In the genomic region with DNA sequence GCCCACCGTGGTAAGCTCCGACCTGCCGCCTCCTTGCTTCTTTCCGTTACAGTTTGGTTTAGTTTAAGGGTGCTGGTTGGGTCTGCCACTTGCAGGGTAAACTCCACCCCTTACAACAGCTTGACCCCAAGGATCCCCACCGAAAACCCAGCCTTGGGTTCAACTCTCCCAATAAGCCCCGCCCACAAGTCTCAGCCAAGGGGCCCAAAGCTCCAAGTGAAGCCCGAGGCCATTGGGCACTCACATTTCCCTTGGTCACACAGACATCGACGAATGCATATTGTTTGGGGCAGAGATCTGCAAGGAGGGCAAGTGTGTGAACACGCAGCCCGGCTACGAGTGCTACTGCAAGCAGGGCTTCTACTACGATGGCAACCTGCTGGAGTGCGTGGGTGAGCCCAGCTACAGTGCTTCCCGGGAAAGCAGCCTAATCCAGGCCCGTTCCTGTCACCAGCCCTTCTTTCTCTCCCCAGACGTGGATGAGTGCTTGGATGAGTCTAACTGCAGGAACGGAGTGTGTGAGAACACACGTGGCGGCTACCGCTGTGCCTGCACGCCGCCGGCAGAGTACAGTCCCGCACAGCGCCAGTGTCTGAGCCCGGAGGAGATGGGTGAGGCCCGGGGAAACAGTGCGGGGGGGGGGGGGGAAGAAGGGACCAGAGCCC, we compare ENCODE assay signal across 8 mouse cellular contexts. TPM values are rescaled to one million over a fixed set of nuclear protein-coding genes. Genes with fewer than 3 reads are reported as not detected.
DNase-seq lines count a peak whose midpoint lies in the region; ATAC-seq and TF ChIP-seq lines count a peak whose summit lies in the region.

No protein-coding gene starts in this region.

- ATAC-seq in hindbrain, embryonic 13.5 days (ENCODE audit: low FRiP score): no peak
- no peak for ATAC-seq in limb, embryonic 11.5 days (ENCODE audit: insufficient number of reproducible peaks, low FRiP score, low TSS enrichment, low read depth)

- H3K36me3 ChIP-seq in hindbrain, embryonic 13.5 days: peaks cover 45% of the 10 kb centered on the region
- peaks cover 23% of the 10 kb centered on the region for H3K36me3 ChIP-seq in limb, embryonic 11.5 days (ENCODE audit: control insufficient read depth, insufficient read depth, low read length)
- H3K36me3 ChIP-seq in heart, adult 2 months (ENCODE audit: control insufficient read depth, insufficient read depth, low read length): no peaks in the 10 kb centered on the region

- peaks cover 86% of the 10 kb centered on the region for H3K27me3 ChIP-seq in hindbrain, embryonic 13.5 days
- H3K27me3 ChIP-seq in limb, embryonic 11.5 days (ENCODE audit: control insufficient read depth, insufficient read depth, low read length): peaks cover 36% of the 10 kb centered on the region
- no peaks in the 10 kb centered on the region for H3K27me3 ChIP-seq in heart, adult 2 months (ENCODE audit: control insufficient read depth, insufficient read depth, low read length)

- H3K4me2 ChIP-seq in hindbrain, embryonic 13.5 days: peak overlapping the region; percentile 33
- peak overlapping the region; percentile 48 for H3K4me2 ChIP-seq in limb, embryonic 11.5 days (ENCODE audit: low read depth, severe bottlenecking)

- TF ChIP-seq CTCF in brain, embryonic 14.5 days (IDR thresholded peaks at IDR 0.05; ENCODE audit: borderline replicate concordance, extremely low read depth, insufficient read depth, insufficient read length): no peak
- no peak for TF ChIP-seq CTCF in heart, adult 2 months (IDR thresholded peaks at IDR 0.05)

- DNase-seq in cerebellum, adult 8-10 months: peak; percentile 28
- DNase-seq in cerebellum, adult 11 months: no peak
- peak; percentile 32 for DNase-seq in brain, embryonic 14.5 days (ENCODE audit: low read depth)
- DNase-seq in limb, embryonic 11.5 days (ENCODE audit: low spot score): peak; percentile 32
- peak; percentile 83 to 85 for DNase-seq in right cerebral cortex, adult 2 months (ENCODE audit: low spot score in 2 of 2)
- no peak for DNase-seq in thymus, adult 18-20 months
- DNase-seq in heart, adult 2 months: no peak

- WGBS in hindbrain, embryonic 13.5 days: 9% methylated on average over 29 of the region's 29 CpGs
- 6% methylated on average over 27 of the region's 29 CpGs for WGBS in limb, embryonic 11.5 days
- WGBS in heart, adult 2 months: 43% methylated on average over 29 of the region's 29 CpGs

- peaks cover 19% of the 10 kb centered on the region for H3K4me1 ChIP-seq in hindbrain, embryonic 13.5 days (replicated peaks)
- H3K4me1 ChIP-seq in limb, embryonic 11.5 days (ENCODE audit: control insufficient read depth, insufficient read depth, low read length): peaks cover 14% of the 10 kb centered on the region
- no peaks in the 10 kb centered on the region for H3K4me1 ChIP-seq in heart, adult 2 months (ENCODE audit: control insufficient read depth, insufficient read depth, low read length)

- H3K9me3 ChIP-seq in hindbrain, embryonic 13.5 days: no peaks in the 10 kb centered on the region
- H3K9me3 ChIP-seq in limb, embryonic 11.5 days (ENCODE audit: control insufficient read depth, low read length): no peaks in the 10 kb centered on the region

- no peak overlapping the region for H3K27ac ChIP-seq in hindbrain, embryonic 13.5 days
- H3K27ac ChIP-seq in limb, embryonic 11.5 days (replicated peaks; ENCODE audit: low read depth, low read length): no peak overlapping the region
- no peak overlapping the region for H3K27ac ChIP-seq in heart, adult 2 months

- peak overlapping the region; percentile 56 for H3K9ac ChIP-seq in hindbrain, embryonic 13.5 days
- H3K9ac ChIP-seq in limb, embryonic 11.5 days (ENCODE audit: low read length): peak overlapping the region; percentile 28; the same call in 1 of the 2 replicates
- no peak overlapping the region for H3K9ac ChIP-seq in heart, adult 2 months (ENCODE audit: low read depth, low read length)

- H3K4me3 ChIP-seq in hindbrain, embryonic 13.5 days: peak overlapping the region; percentile 20; the same call in 1 of the 2 replicates
- peak overlapping the region; percentile 17 for H3K4me3 ChIP-seq in limb, embryonic 11.5 days (ENCODE audit: low read depth, low read length)
- no peak overlapping the region for H3K4me3 ChIP-seq in heart, adult 2 months

- TF ChIP-seq EP300 in heart, adult 2 months (IDR thresholded peaks at IDR 0.05; ENCODE audit: insufficient read depth, low read depth, low read length): no peak

- no peak for TF ChIP-seq POLR2A in brain, embryonic 14.5 days (IDR thresholded peaks at IDR 0.05; ENCODE audit: borderline replicate concordance, extremely low read depth, insufficient read depth, insufficient read length, poor library complexity, severe bottlenecking)
- no peak for TF ChIP-seq POLR2A in heart, adult 2 months (IDR thresholded peaks at IDR 0.05; ENCODE audit: insufficient read depth, low read depth, low read length)

- H3K79me2 ChIP-seq in heart, adult 2 months (replicated peaks; ENCODE audit: control insufficient read depth, insufficient read depth, low read length): no peaks in the 10 kb centered on the region

- intact Hi-C loops in heart, adult 2 months (cut with DNase I): no loop called here

RNA-seq across cellular contexts. Expression of a gene that starts 14.8 kb away (rescaled TPM):
- polyA plus RNA-seq in brain, embryonic 14.5 days (2012; rRNA removed): 130 and 153 TPM in 2 replicates
- 67.6 and 72.4 TPM in 2 replicates for polyA plus RNA-seq in hindbrain, embryonic 13.5 days (2015; fragmentation: Nextera tagmentation; extraction: Ambion mirVana)
- polyA plus RNA-seq in limb, embryonic 11.5 days (2014; fragmentation: Nextera tagmentation; extraction: Ambion mirVana): 65.8 and 66.6 TPM in 2 replicates
- total RNA-seq in heart, adult 2 months (2021): 10 to 100 TPM; 57.2 to 70.0 TPM
- 95.6 and 113 TPM in 2 replicates for polyA plus RNA-seq in heart, adult 2 months (2012; rRNA removed)

RNA-seq across cellular contexts. Expression of a gene that starts 15.7 kb away (rescaled TPM):
- 52.1 and 70.3 TPM in 2 replicates for polyA plus RNA-seq in brain, embryonic 14.5 days (2012; rRNA removed)
- 10.6 and 11.2 TPM in 2 replicates for polyA plus RNA-seq in hindbrain, embryonic 13.5 days (2015; fragmentation: Nextera tagmentation; extraction: Ambion mirVana)
- 3.0 and 9.7 TPM in 2 replicates for polyA plus RNA-seq in limb, embryonic 11.5 days (2014; fragmentation: Nextera tagmentation; extraction: Ambion mirVana)
- 10 to 100 TPM; 30.7 to 34.2 TPM for total RNA-seq in heart, adult 2 months (2021)
- polyA plus RNA-seq in heart, adult 2 months (2012; rRNA removed): 61.3 and 61.5 TPM in 2 replicates

RNA-seq across cellular contexts. Expression of a gene that starts 27.0 kb away (rescaled TPM):
- polyA plus RNA-seq in brain, embryonic 14.5 days (2012; rRNA removed): 258 and 404 TPM in 2 replicates
- 184 and 187 TPM in 2 replicates for polyA plus RNA-seq in hindbrain, embryonic 13.5 days (2015; fragmentation: Nextera tagmentation; extraction: Ambion mirVana)
- polyA plus RNA-seq in limb, embryonic 11.5 days (2014; fragmentation: Nextera tagmentation; extraction: Ambion mirVana): 147 and 152 TPM in 2 replicates
- total RNA-seq in heart, adult 2 months (2021): 10 to 100 TPM; 24.2 to 26.3 TPM
- 75.7 and 80.7 TPM in 2 replicates for polyA plus RNA-seq in heart, adult 2 months (2012; rRNA removed)

RNA-seq across cellular contexts. Expression of a gene that starts 30.3 kb away (rescaled TPM):
- 18.3 and 20.4 TPM in 2 replicates for polyA plus RNA-seq in brain, embryonic 14.5 days (2012; rRNA removed)
- 6.7 and 10.1 TPM in 2 replicates for polyA plus RNA-seq in hindbrain, embryonic 13.5 days (2015; fragmentation: Nextera tagmentation; extraction: Ambion mirVana)
- 5.8 and 6.1 TPM in 2 replicates for polyA plus RNA-seq in limb, embryonic 11.5 days (2014; fragmentation: Nextera tagmentation; extraction: Ambion mirVana)
- 100 to 1,000 TPM; 128 to 137 TPM for total RNA-seq in heart, adult 2 months (2021)
- 100 and 121 TPM in 2 replicates for polyA plus RNA-seq in heart, adult 2 months (2012; rRNA removed)

RNA-seq across cellular contexts. Expression of a gene that starts 52.3 kb away (rescaled TPM):
- polyA plus RNA-seq in brain, embryonic 14.5 days (2012; rRNA removed): 0.13 TPM in 1 of 2 replicates, not detected in the other
- 0.44 and 0.63 TPM in 2 replicates for polyA plus RNA-seq in hindbrain, embryonic 13.5 days (2015; fragmentation: Nextera tagmentation; extraction: Ambion mirVana)
- polyA plus RNA-seq in limb, embryonic 11.5 days (2014; fragmentation: Nextera tagmentation; extraction: Ambion mirVana): not detected in 2 replicates
- total RNA-seq in heart, adult 2 months (2021): not detected
- polyA plus RNA-seq in heart, adult 2 months (2012; rRNA removed): not detected in 2 replicates

Comparison
In these comparisons a context has a peak if more than half of its experiments do, and no peak if none do; other contexts are left out.
1. DNase-seq: peak in cerebellum, adult 8-10 months (single experiment), brain, embryonic 14.5 days (single experiment), limb, embryonic 11.5 days (single experiment) and right cerebral cortex, adult 2 months (2 of 2); none in cerebellum, adult 11 months (single experiment), thymus, adult 18-20 months (0 of 2) and heart, adult 2 months (0 of 2).